Mouse (Mus musculus) G1E (cell line): ENCODE data around the gene Gm17651. TPM values are rescaled to one million over a fixed set of nuclear protein-coding genes. Genes with fewer than 3 reads are reported as not detected.
A peak's percentile ranks its signal among the peaks of the same experiment; 100 is the strongest.

Source experiments
- ATAC-seq: 2 replicates; pipeline ENCODE4 v1.8.0; 2016; ENCODE audit warnings: mild to moderate bottlenecking; ENCODE audit not compliant: insufficient number of reproducible peaks, poor library complexity, low FRiP score, severe bottlenecking; ENCODE audit errors: extremely low read depth
- DNase-seq: peaks from one replicate; pipeline ENCODE4 v3.0.0; 2012; ENCODE audit warnings: low spot score
- H3K27me3 ChIP-seq: 2 replicates; pipeline ENCODE4 v1.6.1; 2012; ENCODE audit warnings: mild to moderate bottlenecking, low read length, inconsistent platforms; ENCODE audit not compliant: insufficient read depth
- H3K36me3 ChIP-seq: replicated peaks from 2 replicates; pipeline ENCODE3; 2012; ENCODE audit warnings: mild to moderate bottlenecking, inconsistent platforms
- H3K4me1 ChIP-seq: 2 replicates; pipeline ENCODE4 v1.6.1; 2012; ENCODE audit warnings: low read depth, low read length, inconsistent platforms, mixed read lengths; ENCODE audit not compliant: insufficient read depth
- H3K4me3 ChIP-seq: 2 replicates; pipeline ENCODE4 v1.5.1; 2012; ENCODE audit warnings: low read depth, mild to moderate bottlenecking, inconsistent platforms, low read length, moderate library complexity, mixed read lengths
- H3K9me3 ChIP-seq: replicated peaks from 2 replicates; pipeline ENCODE4 v1.6.1; 2012; ENCODE audit warnings: inconsistent platforms
- CTCF ChIP-seq: IDR thresholded peaks from 2 replicates; pipeline ENCODE4 v1.5.1; 2012; ENCODE audit warnings: low read depth, low read length, inconsistent platforms, mixed read lengths
- GATA1 ChIP-seq: IDR thresholded peaks from 2 replicates; pipeline ENCODE4 v1.6.1; 2012; ENCODE audit warnings: borderline replicate concordance, low read length, inconsistent platforms, mixed read lengths
- GATA2 ChIP-seq: IDR thresholded peaks from 2 replicates; pipeline ENCODE4 v1.6.1; 2012; ENCODE audit warnings: low read depth, low read length, inconsistent platforms, borderline replicate concordance
- POLR2AphosphoS5 ChIP-seq: IDR thresholded peaks from 2 replicates; pipeline ENCODE4 v1.6.1; 2012; ENCODE audit warnings: low read depth, low read length, inconsistent platforms; ENCODE audit not compliant: insufficient replicate concordance
- TAL1 ChIP-seq: conservative IDR thresholded peaks from 2 replicates; pipeline ENCODE4 v1.6.1; 2012; ENCODE audit warnings: low read depth, low read length, inconsistent platforms, mixed read lengths
- polyA plus RNA-seq: library from polyadenylated mRNA; stranded (reverse); fragments of >175 nt; gene quantifications from 2 replicates; pipeline ENCODE4 v1.2.3, GENCODE M21; 2012
- total RNA-seq, 2 experiments: library from RNA; stranded (forward) in 1 of 2; stranded (reverse) in 1 of 2; fragments of 200-1000 nt in 1 of 2; fragments of >200 nt in 1 of 2; fragmentation: Nextera tagmentation in 1 of 2; gene quantifications; 2 replicates each; pipeline ENCODE4 v1.2.3; 2014 to 2017

The Gm17651 gene
- total and polyA plus RNA-seq, 3 experiments = not detected

GRCm38 (mm10) chr3:97691443-97692017, 17.0 kb upstream of the Gm17651 start:
- Histone ChIP-seq H3K4me3 (no peak overlapping the region), H3K9me3 (no peaks in the 10 kb centered on the region), H3K27me3 (no peaks in the 10 kb centered on the region), H3K4me1 (no peaks in the 10 kb centered on the region), H3K36me3 (no peaks in the 10 kb centered on the region)
- no peak for DNase-seq
- TF ChIP-seq TAL1 (no peak), CTCF (no peak), POLR2AphosphoS5 (no peak), GATA2 (no peak), GATA1 (no peak)
- ATAC-seq = no peak

DNA sequence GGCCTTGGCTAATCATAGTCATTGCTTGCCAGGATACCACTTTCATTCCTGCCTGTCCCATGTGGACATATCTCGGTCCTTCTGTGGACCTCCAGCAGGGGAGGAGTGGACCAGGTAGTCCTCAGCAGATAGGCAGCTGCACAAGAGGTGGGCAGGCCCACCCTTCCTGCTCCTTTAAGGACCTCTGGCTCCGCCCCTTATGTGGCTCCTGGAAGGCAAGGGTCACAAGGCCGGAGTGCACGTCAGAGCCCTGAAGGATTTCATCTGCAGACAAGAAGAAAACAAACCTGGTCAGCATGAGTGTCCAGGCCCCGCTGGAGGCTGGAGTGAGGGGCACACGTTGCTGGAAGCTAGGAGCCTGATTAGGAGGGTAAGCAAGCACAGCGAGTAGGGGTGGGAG, 16.1 kb upstream of the Gm17651 start:
- H3K9me3 ChIP-seq = no peaks in the 10 kb centered on the region
- no peak overlapping the region for H3K4me3 ChIP-seq
- H3K27me3 ChIP-seq = no peaks in the 10 kb centered on the region
- H3K4me1 ChIP-seq = no peaks in the 10 kb centered on the region
- DNase-seq (no peak), ATAC-seq (no peak)
- H3K36me3 ChIP-seq = no peaks in the 10 kb centered on the region
- TF ChIP-seq GATA1 (no peak), CTCF (no peak), POLR2AphosphoS5 (no peak), TAL1 (no peak), GATA2 (no peak)

GRCm38 (mm10) chr3:97689289-97689688, 14.8 kb upstream of the Gm17651 start:
- no peak overlapping the region for H3K4me3 ChIP-seq
- no peaks in the 10 kb centered on the region for H3K27me3 ChIP-seq
- no peaks in the 10 kb centered on the region for H3K4me1 ChIP-seq
- H3K9me3 ChIP-seq = no peaks in the 10 kb centered on the region
- ATAC-seq (no peak), DNase-seq (no peak)
- TF ChIP-seq CTCF = no peak
- no peak for TF ChIP-seq POLR2AphosphoS5
- TF ChIP-seq TAL1 = no peak
- no peaks in the 10 kb centered on the region for H3K36me3 ChIP-seq

GRCm38 (mm10) chr3:97686372-97687117, 12.1 kb upstream of the Gm17651 start:
- no peaks in the 10 kb centered on the region for H3K9me3 ChIP-seq

DNA sequence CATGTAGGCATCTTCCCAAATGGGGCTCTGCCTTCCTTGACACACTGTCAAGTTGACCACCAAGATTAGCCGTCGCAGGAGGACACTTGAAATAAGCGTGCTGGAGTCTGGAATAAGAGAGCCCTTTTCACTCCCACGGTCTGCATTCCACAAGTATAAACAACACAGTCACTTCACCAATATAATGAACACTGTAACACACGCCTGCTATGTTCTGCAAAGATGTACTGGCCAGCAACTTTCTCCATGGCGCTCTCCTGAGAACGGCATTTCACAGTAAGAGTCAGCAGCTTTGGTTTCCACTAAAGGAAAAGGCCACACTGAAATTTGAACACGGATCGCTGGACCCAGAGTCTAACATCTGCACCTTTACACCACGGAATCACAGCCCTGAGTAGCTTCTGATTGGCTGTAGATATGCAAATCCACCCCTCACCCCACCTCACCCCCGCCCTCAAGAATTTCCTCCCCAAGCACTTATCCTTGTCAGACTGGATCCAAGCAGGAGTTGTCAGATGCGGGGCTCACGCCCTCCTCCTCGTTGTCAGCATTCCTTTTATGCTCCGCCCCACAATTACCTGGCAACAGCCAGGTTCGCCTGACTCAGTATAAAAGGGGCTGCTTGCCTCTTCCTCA, 9.2 kb upstream of the Gm17651 start:
- no peak overlapping the region for H3K4me3 ChIP-seq
- no peak for TF ChIP-seq TAL1
- TF ChIP-seq GATA1 = no peak
- no peak for TF ChIP-seq GATA2
- TF ChIP-seq CTCF = no peak
- TF ChIP-seq POLR2AphosphoS5 = no peak
- H3K36me3 ChIP-seq = no peaks in the 10 kb centered on the region
- H3K27me3 ChIP-seq = peaks cover 2% of the 10 kb centered on the region; the same call in 1 of the 2 replicates
- ATAC-seq (no peak), DNase-seq (no peak)
- H3K9me3 ChIP-seq = no peaks in the 10 kb centered on the region
- H3K4me1 ChIP-seq = no peaks in the 10 kb centered on the region

More at GRCm38 (mm10) chr3:97686372-97687117, 12.1 kb upstream of the Gm17651 start:
- ATAC-seq (peak; percentile 8; the same call in 1 of the 2 replicates), DNase-seq (no peak)
- Histone ChIP-seq H3K4me3 (no peak overlapping the region), H3K36me3 (no peaks in the 10 kb centered on the region), H3K4me1 (no peaks in the 10 kb centered on the region), H3K27me3 (no peaks in the 10 kb centered on the region; the same call in 1 of the 2 replicates)
- no peak for TF ChIP-seq GATA2
- no peak for TF ChIP-seq TAL1
- no peak for TF ChIP-seq GATA1
- no peak for TF ChIP-seq CTCF
- no peak for TF ChIP-seq POLR2AphosphoS5

- peaks cover 2% of the 10 kb centered on the region; the same call in 1 of the 2 replicates for H3K27me3 ChIP-seq
- H3K9me3 ChIP-seq = no peaks in the 10 kb centered on the region
- DNase-seq (no peak), ATAC-seq (no peak)
- no peaks in the 10 kb centered on the region for H3K36me3 ChIP-seq
- no peak overlapping the region for H3K4me3 ChIP-seq
- H3K4me1 ChIP-seq = no peaks in the 10 kb centered on the region
- TF ChIP-seq POLR2AphosphoS5 = no peak
- TF ChIP-seq CTCF = no peak
- no peak for TF ChIP-seq TAL1
- no peak for TF ChIP-seq GATA2
- no peak for TF ChIP-seq GATA1
These were observed 8.1 kb upstream of the Gm17651 start for GRCm38 (mm10) chr3:97682576-97682975.
